Mouse (Mus musculus) induced T-regulatory cell, adult 2 months (primary cell): ENCODE results near the gene Slc27a3.

ENCODE experiments used
- DNase-seq: peaks from one replicate; pipeline ENCODE4 v3.0.0-alpha.2; 2012; ENCODE audit warnings: low read depth

The Slc27a3 gene

GRCm38 (mm10) chr3:90340177-90340576 lies 49.6 kb downstream of the Slc27a3 start:
- no peak for DNase-seq

- no peak for DNase-seq
Observed at GRCm38 (mm10) chr3:90338190-90338589, 51.5 kb downstream of the Slc27a3 start.

DNA sequence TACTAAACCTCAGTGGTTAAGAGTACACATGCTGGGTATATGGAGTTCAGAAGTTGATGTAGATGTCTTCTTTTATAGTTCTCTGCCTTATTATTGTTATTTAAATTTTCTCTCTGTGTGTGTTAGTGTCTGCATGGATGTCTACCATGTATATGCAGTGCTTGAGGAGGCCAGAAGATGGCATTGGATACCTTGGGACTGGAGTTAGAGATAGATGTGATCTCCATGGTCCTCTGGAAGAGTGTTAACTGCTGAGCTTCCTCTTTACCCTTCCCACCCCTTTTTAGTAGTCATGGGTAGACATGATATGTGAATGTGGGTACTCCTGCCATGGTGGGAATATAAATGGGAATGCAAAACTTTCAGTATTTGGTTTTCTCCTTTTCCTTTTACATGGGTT lies 54.2 kb downstream of the Slc27a3 start:
- DNase-seq: no peak
